Mouse (Mus musculus) c-Kit-positive CD71-positive TER-119-negative erythroid progenitor cells, embryonic 14.5 days (primary cell): ENCODE data around the gene Myocd.
A peak's percentile ranks its signal among the peaks of the same experiment; 100 is the strongest.

ENCODE experiments used
- DNase-seq: peaks from one replicate; pipeline ENCODE4 v3.0.0-alpha.2; 2013; ENCODE audit warnings: low read depth

Myocd gene

GRCm38 (mm10) chr11:65214954-65215629 is 54.7 kb downstream of the Myocd start:
- no peak for DNase-seq

GRCm38 (mm10) chr11:65213806-65214205 is 56.0 kb downstream of the Myocd start:
- DNase-seq, result no peak

DNA sequence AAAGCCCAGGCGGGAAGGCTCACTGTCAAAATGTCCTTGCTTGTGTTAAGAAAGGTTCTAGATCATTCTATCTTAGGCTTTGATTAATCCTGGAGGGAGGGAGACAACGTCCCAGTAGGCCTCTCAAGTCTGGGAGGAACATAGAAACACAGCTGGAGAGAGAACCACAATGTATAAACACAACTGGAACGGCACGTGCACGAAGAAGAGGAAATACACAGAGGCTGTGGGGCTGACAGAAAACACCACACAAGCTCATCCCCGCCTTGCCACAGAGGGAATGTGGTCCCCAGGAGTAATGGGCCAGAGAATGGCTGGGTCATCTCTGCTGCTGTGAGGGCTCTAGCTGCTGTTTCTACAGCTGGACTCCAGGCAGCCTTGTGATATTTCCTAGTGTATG is 58.1 kb downstream of the Myocd start:
- no peak for DNase-seq

DNA sequence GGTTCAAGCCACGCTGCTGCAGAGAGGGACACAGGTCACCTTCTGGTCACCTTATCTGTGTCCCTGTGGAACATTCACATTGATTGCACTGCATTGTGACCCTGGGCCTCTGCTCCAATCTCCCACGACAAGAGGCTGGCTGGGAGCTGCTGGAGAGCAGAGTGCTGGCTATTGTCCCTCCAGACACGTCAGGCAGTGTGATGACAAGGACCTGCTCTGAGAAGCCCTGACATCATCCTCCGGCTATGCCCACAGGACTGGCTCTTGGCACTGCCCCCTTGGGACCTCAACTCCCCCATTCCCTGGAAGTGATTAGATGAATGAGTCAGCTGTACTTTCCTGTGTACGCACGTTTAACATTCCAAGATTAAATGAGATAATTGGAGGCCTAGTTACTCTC is 60.3 kb downstream of the Myocd start:
- DNase-seq, result no peak

DNA sequence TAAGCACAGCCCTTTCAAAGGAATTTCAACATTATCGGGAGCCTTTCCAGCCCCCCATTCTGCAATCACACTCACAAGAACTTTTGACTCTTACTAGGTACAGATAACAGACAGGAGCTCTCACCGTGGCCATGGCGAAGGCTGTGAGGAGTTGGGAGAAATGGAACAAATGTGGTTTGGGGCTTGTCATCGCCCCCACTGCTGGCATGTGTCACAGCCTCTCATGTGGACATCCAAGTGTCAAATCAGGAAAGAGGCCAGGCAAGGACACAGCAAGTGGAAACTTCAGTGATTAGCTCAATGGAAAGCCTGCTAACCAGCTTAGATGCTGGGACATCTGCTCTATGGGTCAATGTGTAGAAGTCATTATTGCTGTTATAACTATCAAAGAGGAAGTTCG is 64.5 kb downstream of the Myocd start:
- no peak for DNase-seq

GRCm38 (mm10) chr11:65204651-65205050 is 65.1 kb downstream of the Myocd start:
- DNase-seq, result no peak

DNA sequence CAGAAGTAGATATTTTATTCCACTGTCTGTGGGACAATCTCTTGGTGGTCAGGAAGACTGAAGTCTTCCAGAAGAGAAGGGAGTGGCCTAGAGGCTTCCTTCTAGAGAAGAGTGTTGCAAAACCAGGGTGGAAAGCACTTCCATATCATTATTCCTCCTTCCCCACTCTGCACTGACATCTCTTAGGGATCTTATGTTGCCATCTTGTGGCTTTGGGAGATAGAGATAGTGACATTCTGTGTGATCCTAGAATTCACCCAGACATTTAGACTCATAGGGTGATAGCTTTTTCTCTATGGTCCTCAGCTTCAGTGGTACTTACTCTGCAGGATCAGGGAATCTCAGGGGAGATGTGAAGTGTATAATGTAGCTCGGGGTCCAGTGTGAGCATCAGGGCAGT is 66.8 kb downstream of the Myocd start:
- no peak for DNase-seq

DNA sequence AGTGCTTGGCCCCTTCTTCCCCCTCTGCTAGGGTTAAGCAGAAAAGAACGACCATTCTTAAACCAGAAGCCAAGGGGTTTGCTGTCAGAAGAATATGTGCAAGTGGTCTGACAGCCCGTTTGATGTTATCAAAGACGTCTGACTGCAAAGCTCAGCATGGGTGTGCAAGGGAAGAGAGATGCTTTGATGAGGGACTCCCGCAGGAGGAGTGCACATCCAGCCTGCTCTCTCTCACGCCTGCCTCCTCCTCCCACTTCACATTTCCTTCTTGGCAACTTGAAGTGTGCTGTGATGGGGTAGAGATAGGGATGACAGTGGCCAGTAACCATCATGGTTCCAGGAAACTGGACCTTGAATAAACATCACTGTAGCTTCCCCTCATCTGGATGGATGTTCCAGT is 67.6 kb downstream of the Myocd start:
- DNase-seq, result no peak

DNA sequence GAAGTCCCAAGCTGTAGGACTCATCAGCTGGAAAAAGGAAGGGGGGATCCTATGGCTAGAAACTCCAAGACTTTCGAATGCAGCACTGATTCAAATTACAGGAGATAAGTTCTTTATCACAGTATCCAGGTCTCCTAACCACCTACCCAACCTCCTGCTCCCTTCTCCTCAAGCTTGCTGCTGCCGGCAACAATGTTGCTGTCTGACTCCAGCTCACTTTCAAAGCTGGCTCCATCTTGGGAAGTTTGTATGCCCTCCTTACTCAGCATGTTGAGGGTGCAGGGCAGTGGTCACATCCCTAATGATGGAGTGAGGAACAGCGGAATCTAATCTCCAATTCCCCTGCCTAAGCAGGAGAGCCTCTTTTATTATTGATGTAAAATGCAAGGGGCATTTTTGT is 71.8 kb downstream of the Myocd start:
- no peak for DNase-seq

DNA sequence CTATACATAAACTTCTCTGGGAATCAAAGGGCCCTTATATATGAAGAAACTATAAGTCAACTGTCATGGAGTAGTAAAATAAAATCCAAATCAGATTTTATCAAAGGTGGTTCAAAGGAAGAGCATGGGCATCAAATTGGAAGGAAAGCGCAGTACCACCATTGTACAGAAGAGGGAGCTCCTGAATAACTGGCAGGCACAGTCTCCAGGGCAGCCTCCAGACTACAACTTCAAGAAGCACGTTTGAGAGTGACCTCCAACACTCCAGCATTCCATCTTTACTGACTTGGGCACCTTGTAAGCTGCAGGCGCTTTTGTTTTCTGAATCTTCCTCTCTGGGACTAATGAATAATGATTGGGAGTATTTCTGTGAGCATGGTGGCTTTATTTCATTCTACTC is 72.5 kb downstream of the Myocd start:
- peak; percentile 22 for DNase-seq

DNA sequence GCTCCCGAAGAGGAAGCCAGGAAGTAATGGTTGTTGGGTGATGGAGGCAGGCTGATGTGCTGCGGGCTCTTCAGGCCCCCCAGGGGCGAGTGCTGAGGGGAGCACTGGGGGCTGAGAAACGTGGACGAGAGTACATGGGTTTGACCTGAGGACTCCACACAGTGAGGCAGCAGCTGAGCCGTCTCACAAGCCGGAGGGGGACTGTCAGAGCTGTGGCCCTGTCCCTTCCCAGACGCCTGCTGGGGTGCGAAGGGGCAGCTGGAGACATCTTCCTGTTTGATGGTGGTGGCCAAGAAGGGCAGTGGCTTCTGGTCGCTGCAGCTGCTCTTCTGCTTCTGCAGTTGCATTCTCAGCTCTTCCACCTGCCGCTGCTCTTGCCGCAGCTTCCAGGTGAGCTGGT is 82.8 kb downstream of the Myocd start:
- DNase-seq, result no peak

DNA sequence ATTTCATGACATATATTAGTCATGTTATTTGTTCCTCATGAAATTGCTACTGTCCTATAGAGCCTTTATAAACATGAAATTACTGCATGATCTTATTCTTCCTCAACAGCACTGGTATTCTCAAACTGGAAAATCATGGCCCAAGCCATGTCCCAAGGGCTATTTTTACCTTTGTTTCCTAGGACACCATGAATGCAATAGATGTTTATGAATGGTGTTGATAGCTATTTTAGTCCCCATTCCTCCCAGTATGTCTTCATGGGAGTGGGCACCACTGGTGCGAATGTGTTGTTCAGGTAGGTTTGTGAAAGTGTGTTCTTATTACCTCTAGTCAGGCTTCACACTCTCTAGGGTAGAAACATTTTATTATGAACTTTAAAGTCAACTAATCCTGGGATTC is 84.7 kb downstream of the Myocd start:
- no peak for DNase-seq

DNA sequence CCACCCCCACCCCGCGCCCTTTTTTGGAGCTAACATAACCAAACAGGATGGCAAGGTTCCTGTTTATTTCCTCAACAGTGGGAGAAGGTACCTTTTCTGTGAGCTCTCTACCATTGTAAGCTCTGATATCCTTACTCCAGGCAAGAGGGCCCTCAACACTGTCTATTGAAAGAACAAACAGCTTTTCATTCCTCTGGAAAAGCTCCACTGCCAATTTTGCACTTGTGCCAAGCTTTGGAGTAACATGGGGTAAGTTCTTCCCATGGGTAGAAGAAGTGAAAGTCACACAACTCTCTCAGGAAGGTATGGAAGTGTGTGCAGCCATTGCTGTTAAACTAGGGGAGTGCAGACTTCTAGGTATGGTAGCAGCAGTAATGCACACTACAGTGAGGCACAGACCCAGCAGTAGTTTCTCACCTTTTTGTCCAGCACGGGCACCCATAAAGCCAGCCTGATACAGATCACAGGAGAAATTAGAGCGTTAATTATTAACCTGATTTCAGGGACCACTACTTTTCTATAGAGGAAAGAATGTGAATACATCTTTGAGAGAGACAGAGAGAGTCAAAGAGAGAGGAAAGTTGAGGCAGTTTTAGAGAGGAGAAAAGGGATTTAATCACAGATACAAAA is 99.6 kb downstream of the Myocd start:
- no peak for DNase-seq

- no peak for DNase-seq
Observed at GRCm38 (mm10) chr11:65162767-65163120, 107.0 kb downstream of the Myocd start, which contains the start of gene Arhgap44. TSS of gene Arhgap44 (minus strand) at chr11:65162961.

- DNase-seq, result no peak
Observed at GRCm38 (mm10) chr11:65161881-65162766, 107.7 kb downstream of the Myocd start.

DNA sequence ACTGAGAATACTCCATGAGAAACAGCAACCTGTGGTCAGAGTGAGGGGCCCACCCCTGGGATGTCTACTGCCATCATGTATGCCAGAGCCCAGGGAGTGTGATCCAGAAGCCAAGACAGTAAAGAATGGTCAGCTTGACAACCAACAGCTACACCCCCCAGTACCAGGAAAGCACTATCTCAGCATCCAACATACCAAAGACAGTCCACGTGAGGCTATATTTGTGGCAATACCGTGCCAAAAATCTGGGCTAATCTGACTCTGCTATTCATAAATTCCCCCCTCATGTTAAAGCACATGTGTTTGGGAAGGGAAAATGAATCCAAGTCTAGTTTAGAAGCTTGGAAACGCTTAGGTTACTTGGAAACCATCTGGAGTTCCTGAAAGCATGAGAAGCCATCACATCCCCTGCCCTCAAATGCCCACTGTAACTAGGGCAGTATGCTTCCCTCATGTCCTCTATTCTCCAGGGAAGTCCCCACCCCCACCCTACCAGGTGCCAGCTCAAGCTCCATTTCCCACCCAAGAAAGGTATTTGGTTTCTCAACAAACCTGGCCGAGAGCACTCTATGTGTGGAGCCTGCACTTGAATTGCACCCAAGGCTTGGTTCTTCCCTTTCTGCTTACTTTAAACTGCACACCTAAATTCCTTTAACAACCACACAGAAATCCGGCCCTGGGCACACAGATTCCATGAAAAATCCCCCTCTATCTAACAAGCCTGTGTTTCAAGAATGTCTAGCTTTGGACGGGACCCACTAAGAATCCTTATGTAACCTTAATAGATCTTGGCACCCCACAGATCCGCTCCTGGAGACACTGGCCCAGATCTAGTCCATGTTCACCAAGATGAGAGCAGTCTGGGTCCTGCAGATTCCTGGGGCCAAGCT is 108.6 kb downstream of the Myocd start:
- no peak for DNase-seq

DNA sequence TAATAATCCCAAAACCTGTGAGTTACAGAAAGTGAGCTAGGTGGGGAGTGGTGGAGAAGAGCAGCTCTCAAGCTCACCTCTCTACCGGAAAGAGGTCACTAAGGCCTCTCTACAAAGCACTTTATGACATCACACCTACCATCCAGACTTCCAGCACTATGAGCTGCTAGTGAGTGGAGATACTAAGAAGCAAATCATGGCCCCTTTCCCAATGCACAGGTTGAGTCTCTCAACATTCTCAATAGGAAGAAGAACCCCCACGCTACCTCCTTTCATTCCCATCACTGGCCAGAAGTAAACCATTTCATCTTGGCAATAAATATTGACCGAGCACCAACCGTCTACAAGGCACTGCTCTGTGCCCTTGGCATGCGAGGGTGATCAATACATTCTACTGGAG is 110.0 kb downstream of the Myocd start, which contains the start of gene 1700086D15Rik:
1700086D15Rik (minus strand) TSS at position 101 of the 400 bp plus-strand sequence.
- DNase-seq, result no peak

DNA sequence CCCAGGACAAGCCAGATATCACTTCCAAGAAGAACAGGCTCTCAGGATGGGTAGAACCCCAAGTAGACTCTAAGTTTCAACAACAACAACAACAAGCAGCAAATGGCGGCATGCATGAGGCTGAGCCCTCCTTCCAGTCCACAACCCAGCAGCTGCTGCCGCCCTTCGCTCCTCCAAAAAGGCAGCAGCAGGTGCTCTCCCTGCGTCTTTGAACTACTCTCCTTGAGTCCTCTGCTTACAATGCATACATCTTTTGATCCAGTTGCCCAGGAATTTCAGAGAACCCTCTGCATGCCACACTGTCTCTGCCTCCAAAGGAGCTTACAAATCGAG is 111.2 kb downstream of the Myocd start:
- no peak for DNase-seq

DNA sequence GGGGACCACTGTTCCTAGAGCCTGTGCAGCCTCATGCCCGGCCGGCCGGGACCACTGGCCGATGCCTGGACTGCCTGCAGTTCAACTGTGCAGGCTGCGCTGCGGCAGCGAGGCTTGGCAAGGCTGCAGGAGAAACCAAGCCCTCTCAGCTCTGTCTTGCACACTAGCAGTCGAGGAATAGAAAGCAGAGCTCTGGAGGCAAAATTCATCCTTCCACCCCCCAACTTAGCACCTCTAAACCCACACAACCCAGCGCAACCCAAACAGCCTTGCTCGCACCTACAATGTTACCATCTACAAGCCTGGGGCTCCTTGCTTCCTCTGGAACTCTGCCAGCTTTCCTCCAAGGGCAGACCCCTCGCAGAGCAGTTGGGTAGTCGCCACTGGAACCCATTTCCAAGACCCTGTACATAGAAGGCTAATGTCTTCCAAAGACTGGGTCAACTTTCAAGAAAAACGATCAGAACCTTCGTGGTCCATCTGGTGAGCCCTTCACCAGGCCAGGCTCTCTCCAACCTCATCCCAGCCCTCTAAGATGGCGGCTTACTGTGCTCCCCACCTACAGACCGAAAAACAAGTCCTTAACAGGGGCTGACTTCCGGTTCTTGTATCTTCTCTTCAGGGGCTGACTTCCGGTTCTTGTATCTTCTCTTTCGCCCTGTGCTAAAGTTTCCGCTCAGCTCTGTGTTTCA is 111.7 kb downstream of the Myocd start:
- no peak for DNase-seq

DNA sequence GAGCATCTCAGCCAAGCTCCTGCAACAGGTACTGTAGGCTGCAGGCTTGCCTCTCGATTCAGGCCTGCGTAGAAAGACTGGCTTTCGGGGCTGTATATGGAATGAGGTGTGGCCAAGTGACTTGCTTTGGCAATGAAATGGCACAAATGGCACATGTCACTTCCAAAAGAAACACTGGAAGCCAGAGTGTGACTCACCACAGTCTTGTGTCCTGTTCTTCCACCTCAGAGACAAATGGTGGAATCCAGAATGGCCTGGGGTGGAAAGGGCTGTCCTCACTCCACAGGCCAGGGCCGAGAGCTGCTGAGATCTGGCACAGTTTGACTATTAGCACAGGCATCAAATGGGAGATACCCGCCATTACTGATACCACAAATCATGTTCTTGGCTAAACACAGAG is 116.8 kb downstream of the Myocd start:
- DNase-seq, result no peak

- DNase-seq, result no peak
Observed at GRCm38 (mm10) chr11:65148441-65148840, 121.3 kb downstream of the Myocd start.
